Mouse (Mus musculus) ES-CJ7 (cell line): Measurements from ENCODE around the gene Nudt1.

Experiments used
- DNase-seq: peaks from one replicate; pipeline ENCODE4 v3.0.0; 2011; ENCODE audit warnings: low read depth, low spot score

The Nudt1 gene

GRCm38 (mm10) chr5:140321042-140321755 lies at the start of gene Nudt1, which contains the start of gene Mad1l1:
Gene Nudt1, plus strand, starts transcription at chr5:140321656.
Gene Mad1l1, minus strand, starts transcription at chr5:140321552.
- peak; percentile 96 for DNase-seq

GRCm38 (mm10) chr5:140276779-140277178 lies 44.7 kb upstream of the Nudt1 start:
- DNase-seq: no peak

- no peak for DNase-seq
Measured at GRCm38 (mm10) chr5:140280205-140280604, 41.3 kb upstream of the Nudt1 start.

- peak; percentile 79 for DNase-seq
Measured at GRCm38 (mm10) chr5:140282376-140282775, 39.1 kb upstream of the Nudt1 start.

GRCm38 (mm10) chr5:140282900-140283299 lies 38.6 kb upstream of the Nudt1 start:
- DNase-seq: no peak

GRCm38 (mm10) chr5:140284011-140284410 lies 37.4 kb upstream of the Nudt1 start:
- no peak for DNase-seq

- no peak for DNase-seq
Measured at GRCm38 (mm10) chr5:140284761-140285160, 36.7 kb upstream of the Nudt1 start.

GRCm38 (mm10) chr5:140288287-140288686 lies 33.2 kb upstream of the Nudt1 start:
- DNase-seq: no peak

- no peak for DNase-seq
Measured at GRCm38 (mm10) chr5:140289161-140289560, 32.3 kb upstream of the Nudt1 start.

- DNase-seq: peak; percentile 73
Measured at GRCm38 (mm10) chr5:140292152-140292551, 29.3 kb upstream of the Nudt1 start.

- DNase-seq: no peak
Measured at GRCm38 (mm10) chr5:140298291-140298690, 23.2 kb upstream of the Nudt1 start.

GRCm38 (mm10) chr5:140306016-140306415 lies 15.4 kb upstream of the Nudt1 start:
- no peak for DNase-seq

GRCm38 (mm10) chr5:140307602-140308001 lies 13.9 kb upstream of the Nudt1 start:
- no peak for DNase-seq

GRCm38 (mm10) chr5:140316716-140317115 lies 4.7 kb upstream of the Nudt1 start:
- DNase-seq: no peak

- DNase-seq: no peak
Measured at GRCm38 (mm10) chr5:140321756-140322575, 510 bp downstream of the Nudt1 start.

- DNase-seq: peak; percentile 48
Measured at GRCm38 (mm10) chr5:140324058-140324457, 2.6 kb downstream of the Nudt1 start.

- peak; percentile 96 for DNase-seq
Measured at GRCm38 (mm10) chr5:140331615-140332512, 10.4 kb downstream of the Nudt1 start, which contains the start of gene Mrm2. Gene Mrm2, minus strand, starts transcription at chr5:140331898.

- DNase-seq: peak; percentile 87
Measured at GRCm38 (mm10) chr5:140332519-140332918, 11.1 kb downstream of the Nudt1 start.

GRCm38 (mm10) chr5:140333631-140334030 lies 12.2 kb downstream of the Nudt1 start:
- peak; percentile 78 for DNase-seq

- peak; percentile 50 for DNase-seq
Measured at GRCm38 (mm10) chr5:140336680-140337079, 15.2 kb downstream of the Nudt1 start.

- no peak for DNase-seq
Measured at GRCm38 (mm10) chr5:140338779-140339178, 17.3 kb downstream of the Nudt1 start.

- no peak for DNase-seq
Measured at GRCm38 (mm10) chr5:140339836-140340235, 18.4 kb downstream of the Nudt1 start.
